Mouse (Mus musculus) MEL (cell line): Measurements from ENCODE around the gene E130309D02Rik. TPM values are rescaled to one million over a fixed set of nuclear protein-coding genes. Genes with fewer than 3 reads are reported as not detected.

ENCODE experiments used
- DNase-seq: peaks from one replicate; pipeline ENCODE4 v3.0.0; 2011; ENCODE audit warnings: low read depth, low spot score
- H3K27ac ChIP-seq: 2 replicates; pipeline ENCODE4 v1.5.1; 2012; ENCODE audit warnings: low read depth, mild to moderate bottlenecking, control low read depth, low read length, moderate library complexity; ENCODE audit not compliant: control insufficient read depth
- H3K27me3 ChIP-seq, 2 experiments: fragments of 150-350 bp in 1 of 2; sonication (generic) in 1 of 2; 2 replicates each; pipeline ENCODE4 v1.6.1; 2012; ENCODE audit warnings: low read length in 2 of 2, mild to moderate bottlenecking in 2 of 2, improper control_type of control experiment in 1 of 2, moderate library complexity in 1 of 2; ENCODE audit not compliant: insufficient read depth in 2 of 2, control insufficient read depth in 1 of 2
- H3K36me3 ChIP-seq, 2 experiments: 2 replicates each; pipeline ENCODE4 v1.6.1; 2012 to 2014; ENCODE audit warnings: low read length in 2 of 2, improper control_type of control experiment in 1 of 2, inconsistent platforms in 1 of 2, mild to moderate bottlenecking in 1 of 2; ENCODE audit not compliant: insufficient read depth in 2 of 2, control insufficient read depth in 1 of 2
- H3K4me1 ChIP-seq, 2 experiments: fragments of 150-350 bp in 1 of 2; sonication (generic) in 1 of 2; 2 replicates each; pipeline ENCODE4 v1.6.1; 2012; ENCODE audit warnings: low read length in 2 of 2, improper control_type of control experiment in 1 of 2, mild to moderate bottlenecking in 1 of 2; ENCODE audit not compliant: insufficient read depth in 2 of 2, control insufficient read depth in 1 of 2
- H3K4me3 ChIP-seq, 2 experiments: fragments of 150-350 bp in 1 of 2; sonication (generic) in 1 of 2; 2 replicates each; pipeline ENCODE4 v1.5.1; 2012; ENCODE audit warnings: low read depth in 2 of 2, low read length in 2 of 2, mild to moderate bottlenecking in 2 of 2, moderate library complexity in 2 of 2, control low read depth in 1 of 2, improper control_type of control experiment in 1 of 2; ENCODE audit not compliant: control insufficient read depth in 1 of 2, insufficient read depth in 1 of 2
- H3K79me2 ChIP-seq: 2 replicates; pipeline ENCODE4 v1.6.1; 2012; ENCODE audit warnings: mild to moderate bottlenecking, low read length, moderate library complexity; ENCODE audit not compliant: control insufficient read depth, poor library complexity, insufficient read depth
- H3K9ac ChIP-seq: 2 replicates; pipeline ENCODE4 v1.6.1; 2012; ENCODE audit warnings: low read depth, mild to moderate bottlenecking, control low read depth, low read length, moderate library complexity; ENCODE audit not compliant: control insufficient read depth, poor library complexity, severe bottlenecking
- H3K9me3 ChIP-seq: fragments of 150-350 bp; sonication (generic); replicated peaks from 2 replicates; pipeline ENCODE4 v1.6.1; 2012; ENCODE audit warnings: mild to moderate bottlenecking, low read length, improper control_type of control experiment, moderate library complexity; ENCODE audit not compliant: insufficient read depth
- CTCF ChIP-seq, 3 experiments: IDR thresholded peaks in 2 of 3; conservative IDR thresholded peaks in 1 of 3; 2 replicates each; pipeline ENCODE4 v1.5.1; 2011 to 2012; ENCODE audit warnings: low read length in 3 of 3, low read depth in 2 of 3, mild to moderate bottlenecking in 2 of 3, improper control_type of control experiment in 1 of 3, inconsistent platforms in 1 of 3, mixed read lengths in 1 of 3, moderate library complexity in 1 of 3; ENCODE audit not compliant: control insufficient read depth in 1 of 3, insufficient read depth in 1 of 3, poor library complexity in 1 of 3, severe bottlenecking in 1 of 3
- ELF1 ChIP-seq: IDR thresholded peaks from 2 replicates; pipeline ENCODE4 v1.6.1; 2014; ENCODE audit warnings: low read depth, mild to moderate bottlenecking, inconsistent platforms, low read length, improper control_type of control experiment, moderate library complexity
- ETS1 ChIP-seq: IDR thresholded peaks from 2 replicates; pipeline ENCODE4 v1.6.1; 2012; ENCODE audit warnings: low read depth, mild to moderate bottlenecking, inconsistent platforms, low read length, improper control_type of control experiment, moderate library complexity
- HCFC1 ChIP-seq: IDR thresholded peaks from 2 replicates; pipeline ENCODE4 v1.6.1; 2012; ENCODE audit warnings: low read depth, mild to moderate bottlenecking, inconsistent platforms, low read length, improper control_type of control experiment, moderate library complexity
- MAX ChIP-seq: IDR thresholded peaks from 2 replicates; pipeline ENCODE4 v1.6.1; 2011; ENCODE audit warnings: low read length, improper control_type of control experiment
- MEF2A ChIP-seq: IDR thresholded peaks from 2 replicates; pipeline ENCODE4 v1.6.1; 2014; ENCODE audit warnings: low read depth, mild to moderate bottlenecking, inconsistent platforms, low read length, improper control_type of control experiment; ENCODE audit not compliant: poor library complexity, insufficient replicate concordance, severe bottlenecking; ENCODE audit errors: extremely low read depth
- MXI1 ChIP-seq: IDR thresholded peaks from 2 replicates; pipeline ENCODE4 v1.6.1; 2011; ENCODE audit warnings: mild to moderate bottlenecking, low read depth, low read length, improper control_type of control experiment
- MYC ChIP-seq: IDR thresholded peaks from 2 replicates; pipeline ENCODE4 v1.6.1; 2011; ENCODE audit warnings: low read depth, mild to moderate bottlenecking, low read length, improper control_type of control experiment, moderate library complexity
- NELFE ChIP-seq: IDR thresholded peaks from 2 replicates; pipeline ENCODE4 v1.6.1; 2011; ENCODE audit warnings: low read depth, low read length, improper control_type of control experiment
- NRF1 ChIP-seq: IDR thresholded peaks from 2 replicates; pipeline ENCODE4 v1.6.1; 2014; ENCODE audit warnings: low read depth, mild to moderate bottlenecking, inconsistent platforms, low read length, improper control_type of control experiment, moderate library complexity; ENCODE audit not compliant: poor library complexity, insufficient read depth, severe bottlenecking
- POLR2A ChIP-seq, 2 experiments: IDR thresholded peaks; 2 replicates each; pipeline ENCODE4 v1.6.1; 2011 to 2012; ENCODE audit warnings: low read length in 2 of 2, mild to moderate bottlenecking in 2 of 2, control low read depth in 1 of 2, improper control_type of control experiment in 1 of 2, low read depth in 1 of 2, moderate library complexity in 1 of 2; ENCODE audit not compliant: control insufficient read depth in 1 of 2, insufficient read depth in 1 of 2, poor library complexity in 1 of 2
- POLR2AphosphoS2 ChIP-seq: IDR thresholded peaks from 2 replicates; pipeline ENCODE4 v1.6.1; 2011; ENCODE audit warnings: low read length, improper control_type of control experiment
- RAD21 ChIP-seq: IDR thresholded peaks from 2 replicates; pipeline ENCODE4 v1.6.1; 2011; ENCODE audit warnings: mild to moderate bottlenecking, low read depth, low read length, improper control_type of control experiment
- RCOR1 ChIP-seq: IDR thresholded peaks from 2 replicates; pipeline ENCODE4 v1.6.1; 2012; ENCODE audit warnings: low read depth, mild to moderate bottlenecking, inconsistent platforms, low read length, improper control_type of control experiment
- TAL1 ChIP-seq: IDR thresholded peaks from 2 replicates; pipeline ENCODE4 v1.6.1; 2012; ENCODE audit warnings: mild to moderate bottlenecking, inconsistent platforms, low read length, moderate library complexity, mixed read lengths
- UBTF ChIP-seq: IDR thresholded peaks from 2 replicates; pipeline ENCODE4 v1.6.1; 2012; ENCODE audit warnings: low read depth, mild to moderate bottlenecking, inconsistent platforms, low read length, improper control_type of control experiment, moderate library complexity, borderline replicate concordance; ENCODE audit not compliant: insufficient read depth
- ZC3H11A ChIP-seq: IDR thresholded peaks from 2 replicates; pipeline ENCODE4 v1.6.1; 2012; ENCODE audit warnings: low read depth, mild to moderate bottlenecking, inconsistent platforms, low read length, improper control_type of control experiment
- ZKSCAN1 ChIP-seq: IDR thresholded peaks from 2 replicates; pipeline ENCODE4 v1.6.1; 2012; ENCODE audit warnings: low read depth, mild to moderate bottlenecking, inconsistent platforms, low read length, improper control_type of control experiment, moderate library complexity
- ZMIZ1 ChIP-seq: IDR thresholded peaks from 2 replicates; pipeline ENCODE4 v1.6.1; 2012; ENCODE audit warnings: low read depth, mild to moderate bottlenecking, inconsistent platforms, low read length, improper control_type of control experiment, moderate library complexity
- polyA plus RNA-seq, 2 experiments: library from polyadenylated mRNA; stranded (reverse) in 1 of 2; unstranded in 1 of 2; fragments of >175 nt in 1 of 2; fragments of >200 nt in 1 of 2; gene quantifications; 2 replicates each; pipeline versions ENCODE4 v1.2.1 to v1.2.4; 2012; ENCODE audit warnings: low replicate concordance in 2 of 2, low read depth in 1 of 2; ENCODE audit not compliant: insufficient read length in 2 of 2, insufficient read depth in 1 of 2, missing spikeins in 1 of 2
- total RNA-seq: library from RNA; depleted of rRNA; stranded (reverse); fragments of 300-350 nt; gene quantifications from 2 replicates; pipeline ENCODE4 v1.2.3, GENCODE M21; 2012

Gene E130309D02Rik
- total and polyA plus RNA-seq, 3 experiments = 59.3 to 92.4 TPM; not detected in 1

GRCm38 (mm10) chr5:143292879-143293278, 22.3 kb downstream of the E130309D02Rik start:
- H3K4me3 ChIP-seq = no peak overlapping the region
- no peaks in the 10 kb centered on the region for H3K4me1 ChIP-seq

GRCm38 (mm10) chr5:143289299-143289698, 25.9 kb downstream of the E130309D02Rik start:
- Histone ChIP-seq H3K9ac (no peak overlapping the region), H3K4me1 (no peaks in the 10 kb centered on the region), H3K4me3 (no peak overlapping the region), H3K79me2 (no peaks in the 10 kb centered on the region), H3K27me3 (no peaks in the 10 kb centered on the region), H3K9me3 (no peaks in the 10 kb centered on the region), H3K27ac (no peak overlapping the region), H3K36me3 (no peaks in the 10 kb centered on the region)
- no peak for TF ChIP-seq MYC
- TF ChIP-seq POLR2AphosphoS2 = no peak
- TF ChIP-seq ZMIZ1 = no peak
- no peak for TF ChIP-seq RCOR1
- no peak for TF ChIP-seq MEF2A
- no peak for TF ChIP-seq ETS1
- no peak for TF ChIP-seq NELFE
- TF ChIP-seq TAL1 = no peak
- no peak for TF ChIP-seq ZC3H11A
- TF ChIP-seq ELF1 = no peak
- no peak for DNase-seq

More at GRCm38 (mm10) chr5:143292879-143293278, 22.3 kb downstream of the E130309D02Rik start:
- DNase-seq = no peak
- Histone ChIP-seq H3K27ac (no peak overlapping the region), H3K36me3 (no peaks in the 10 kb centered on the region), H3K9ac (no peak overlapping the region), H3K27me3 (no peaks in the 10 kb centered on the region), H3K79me2 (no peaks in the 10 kb centered on the region), H3K9me3 (no peaks in the 10 kb centered on the region)
- TF ChIP-seq UBTF (no peak), RAD21 (no peak), NRF1 (no peak), ZKSCAN1 (no peak), MXI1 (no peak), CTCF (IDR thresholded peaks at IDR 0.05 in 2 of 3, conservative IDR thresholded peaks at IDR 0.05 in 1 of 3; ENCODE audit: control insufficient read depth in 1 of 3, insufficient read depth in 1 of 3, low read depth in 2 of 3, low read length in 3 of 3, poor library complexity in 1 of 3, severe bottlenecking in 1 of 3) (no peak), POLR2A (IDR thresholded peaks at IDR 0.05; ENCODE audit: control insufficient read depth in 1 of 2, insufficient read depth in 1 of 2, low read depth in 1 of 2, low read length in 2 of 2, poor library complexity in 1 of 2) (no peak), MAX (no peak), ZMIZ1 (no peak), HCFC1 (no peak)
